Comparison of ENCODE assay signal across 23 mouse cellular contexts in genomic region chr1:182436746-182437145, GRCm38 (mm10). TPM values are rescaled to one million over a fixed set of nuclear protein-coding genes. Genes with fewer than 3 reads are reported as not detected.
A peak's percentile ranks its signal among the peaks of the same experiment; 100 is the strongest.
DNase-seq lines count a peak whose midpoint lies in the region; TF ChIP-seq lines count a peak whose summit lies in the region.
"Had no signal": no experiment of that assay in that cellular context is flagged by ENCODE, and none has a peak within 500 bp of the region (broad histone marks: within the 10 kb centered on the region; RNA-seq: fewer than 3 reads in every experiment).

No protein-coding gene starts in this region.

- peak; percentile 34 to 39 for DNase-seq in cerebellum, adult 2 months
- DNase-seq in cerebellum, adult 11-12 months = no peak
- DNase-seq in cerebellum, postnatal 25 days = peak; percentile 47 to 66
- no peak for DNase-seq in cerebellum, postnatal 4 days (ENCODE audit: low spot score in 2 of 2)
- peak; percentile 27 for DNase-seq in kidney, postnatal 10 days
- DNase-seq in kidney, adult 11 months = no peak
- DNase-seq: adrenal gland, postnatal 10 days; adrenal gland, postnatal 36 days; B cell, adult 2 months; forebrain, postnatal 0 days; gastrocnemius, adult 2 months; gastrocnemius, postnatal 14 days; heart, adult 18-20 months; heart, postnatal 14 days; heart, postnatal 4 days had no signal

- no peak overlapping the region for H3K27ac ChIP-seq in cerebellum, adult 2 months (ENCODE audit: insufficient read depth, low read length)
- H3K27ac ChIP-seq: embryonic facial prominence, embryonic 12.5 days; embryonic facial prominence, embryonic 15.5 days; gastrocnemius, adult 2 months; heart, embryonic 10.5 days; heart, embryonic 13.5 days; hindbrain, embryonic 14.5 days; hindbrain, postnatal 0 days had no signal

- no peaks in the 10 kb centered on the region for H3K4me1 ChIP-seq in cerebellum, adult 2 months (ENCODE audit: control insufficient read depth, insufficient read depth, low read length)
- H3K4me1 ChIP-seq: embryonic facial prominence, embryonic 12.5 days; heart, embryonic 10.5 days had no signal

- no peak overlapping the region for H3K4me3 ChIP-seq in cerebellum, adult 2 months (replicated peaks; ENCODE audit: insufficient read depth, low read depth, low read length)
- H3K4me3 ChIP-seq: embryonic facial prominence, embryonic 12.5 days; embryonic facial prominence, embryonic 15.5 days; gastrocnemius, adult 2 months; heart, embryonic 10.5 days; heart, embryonic 13.5 days had no signal

- TF ChIP-seq POLR2A in cerebellum, adult 2 months (IDR thresholded peaks at IDR 0.05; ENCODE audit: borderline replicate concordance, insufficient read depth, low read length) = no peak

- TF ChIP-seq CTCF in cerebellum, adult 2 months (IDR thresholded peaks at IDR 0.05; ENCODE audit: borderline replicate concordance, insufficient read depth, low read depth, low read length) = no peak

- WGBS in cerebellum, adult 2 months = 28% methylated on average over 5 of the region's 5 CpGs

- no peaks in the 10 kb centered on the region for H3K27me3 ChIP-seq in cerebellum, adult 2 months (ENCODE audit: control insufficient read depth, insufficient read depth, low read length)
- H3K27me3 ChIP-seq: CH12.LX; embryonic facial prominence, embryonic 12.5 days; embryonic facial prominence, embryonic 15.5 days; heart, embryonic 13.5 days; Patski had no signal

RNA-seq across cellular contexts. Expression of gene Trp53bp2, which starts 27.8 kb away (rescaled TPM):
- polyA plus RNA-seq in cerebellum, adult 2 months (2012; rRNA removed) = 21.1 and 25.3 TPM in 2 replicates

Comparison
In these comparisons a context has a peak if more than half of its experiments do, and no peak if none do; other contexts are left out.
1. DNase-seq: peak in cerebellum, adult 2 months (2 of 2), cerebellum, postnatal 25 days (2 of 2) and kidney, postnatal 10 days (single experiment); none in cerebellum, adult 11-12 months (single experiment), cerebellum, postnatal 4 days (0 of 2) and kidney, adult 11 months (single experiment).